Mouse (Mus musculus) embryonic facial prominence, embryonic 14.5 days (tissue): ENCODE data around the gene Apoc4. TPM values are rescaled to one million over a fixed set of nuclear protein-coding genes. Genes with fewer than 3 reads are reported as not detected.

ENCODE experiments used
- ATAC-seq: fragments of 200-750 bp; cut with Nextera tagmentation; 2 replicates; pipeline ENCODE4 v1.8.0; 2017; ENCODE audit warnings: low read depth, moderate number of reproducible peaks, moderate TSS enrichment
- DNase-seq: peaks from one replicate; pipeline ENCODE4 v3.0.0-alpha.2; 2015; ENCODE audit warnings: low spot score
- H3K27ac ChIP-seq: fragments of 300-500 bp; sonication (generic); replicated peaks from 2 replicates; pipeline ENCODE4 v1.5.1; 2014; ENCODE audit warnings: low read depth, mild to moderate bottlenecking, low read length, moderate library complexity
- H3K27me3 ChIP-seq: fragments of 300-500 bp; sonication (generic); replicated peaks from 2 replicates; pipeline ENCODE4 v1.6.1; 2014; ENCODE audit warnings: low read length; ENCODE audit not compliant: control insufficient read depth, insufficient read depth
- H3K36me3 ChIP-seq: fragments of 300-500 bp; sonication (generic); 2 replicates; pipeline ENCODE4 v1.6.1; 2014; ENCODE audit warnings: low read length, mixed read lengths; ENCODE audit not compliant: control insufficient read depth, insufficient read depth
- H3K4me1 ChIP-seq: fragments of 300-500 bp; sonication (generic); 2 replicates; pipeline ENCODE4 v1.6.1; 2014; ENCODE audit warnings: antibody characterized with exemption, low read length; ENCODE audit not compliant: control insufficient read depth, insufficient read depth
- H3K4me2 ChIP-seq: fragments of 300-500 bp; sonication (generic); 2 replicates; pipeline ENCODE4 v1.6.1; 2014; ENCODE audit warnings: low read depth, mild to moderate bottlenecking, low read length, moderate library complexity, mixed read lengths
- H3K4me3 ChIP-seq: fragments of 300-500 bp; sonication (generic); 2 replicates; pipeline ENCODE4 v1.5.1; 2014; ENCODE audit warnings: low read depth, mild to moderate bottlenecking, low read length
- H3K9ac ChIP-seq: fragments of 300-500 bp; sonication (generic); 2 replicates; pipeline ENCODE4 v1.6.1; 2014; ENCODE audit warnings: low read depth, mild to moderate bottlenecking, low read length, moderate library complexity, mixed read lengths
- H3K9me3 ChIP-seq: fragments of 300-500 bp; sonication (generic); 2 replicates; pipeline ENCODE4 v1.6.1; 2016; ENCODE audit warnings: low read length; ENCODE audit not compliant: control insufficient read depth
- WGBS: fragments of 180-500 bp; shearing (Covaris S2); extraction: QIAGEN DNeasy Blood & Tissue Kit; methylation state at CpG from one replicate; pipeline ENCODE4 v1.1.7; 2014; 5-methylcytosine and 5-hydroxymethylcytosine counted together
- polyA plus RNA-seq: library from polyadenylated mRNA; unstranded; fragments of >200 nt; fragmentation: Nextera tagmentation; extraction: Ambion mirVana; gene quantifications from 2 replicates; pipeline ENCODE4 v1.2.1, GENCODE M21; 2014

The Apoc4 gene
- polyA plus RNA-seq, 1 experiment from 2014 or later: not detected

DNA sequence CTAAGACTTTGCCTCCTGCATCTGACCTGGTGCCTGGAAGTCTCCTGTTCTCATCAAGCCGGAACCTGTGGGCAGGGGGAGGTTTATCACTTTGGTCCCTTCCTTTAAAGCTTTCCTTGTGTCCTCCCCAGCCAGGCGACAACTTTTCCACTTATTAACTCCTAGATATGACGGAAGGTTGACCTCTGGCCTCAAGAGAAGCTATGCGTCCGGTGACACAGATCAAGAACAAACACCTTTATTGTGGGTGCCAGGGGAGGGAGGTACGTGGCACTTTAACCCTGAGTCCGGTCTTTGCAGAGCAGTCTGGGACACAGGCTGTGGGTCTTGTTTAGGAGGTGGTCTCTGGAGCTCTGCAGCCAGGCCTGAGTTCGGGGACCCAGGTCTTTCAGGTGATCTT is 3.4 kb downstream of the Apoc4 start, which contains the start of gene Apoc2:
TSS of gene Apoc2 (minus strand) at position 70 of the 400 bp plus-strand sequence.
- no peak within 1 kb of the TSS for H3K9ac ChIP-seq
- WGBS: 69% methylated on average over 8 of the region's 8 CpGs

GRCm38 (mm10) chr7:19676662-19677061 is 4.6 kb downstream of the Apoc4 start:
- Histone ChIP-seq H3K4me2 (no peak overlapping the region), H3K27ac (no peak overlapping the region), H3K27me3 (no peaks in the 10 kb centered on the region), H3K4me3 (no peak overlapping the region), H3K9me3 (no peaks in the 10 kb centered on the region), H3K36me3 (no peaks in the 10 kb centered on the region), H3K4me1 (no peaks in the 10 kb centered on the region), H3K9ac (no peak overlapping the region)
- ATAC-seq (no peak), DNase-seq (no peak)
- WGBS: 85% methylated on average over 1 of the region's 1 CpGs

More for the DNA sequence above, 3.4 kb downstream of the Apoc4 start, which contains the start of gene Apoc2:
- H3K4me1 ChIP-seq: no peaks in the 10 kb centered on the region
- ATAC-seq (no peak), DNase-seq (no peak)
- H3K27ac ChIP-seq: no peak within 1 kb of the TSS
- no peak within 1 kb of the TSS for H3K4me3 ChIP-seq
- H3K27me3 ChIP-seq: no peaks in the 10 kb centered on the region
- H3K4me2 ChIP-seq: no peak within 1 kb of the TSS
- no peaks in the 10 kb centered on the region for H3K36me3 ChIP-seq
- H3K9me3 ChIP-seq: no peaks in the 10 kb centered on the region

GRCm38 (mm10) chr7:19675824-19676223 is 5.5 kb downstream of the Apoc4 start:
- Histone ChIP-seq H3K4me2 (no peak overlapping the region), H3K36me3 (no peaks in the 10 kb centered on the region), H3K27ac (no peak overlapping the region), H3K9ac (no peak overlapping the region), H3K4me3 (no peak overlapping the region), H3K27me3 (no peaks in the 10 kb centered on the region), H3K9me3 (no peaks in the 10 kb centered on the region), H3K4me1 (no peaks in the 10 kb centered on the region)
- 76% methylated on average over 10 of the region's 10 CpGs for WGBS
- DNase-seq (no peak), ATAC-seq (no peak)

- no peak overlapping the region for H3K4me3 ChIP-seq
- H3K27ac ChIP-seq: no peak overlapping the region
- ATAC-seq: no peak
- no peaks in the 10 kb centered on the region for H3K4me1 ChIP-seq
- H3K9me3 ChIP-seq: no peaks in the 10 kb centered on the region
- no peak overlapping the region for H3K4me2 ChIP-seq
- no peaks in the 10 kb centered on the region for H3K36me3 ChIP-seq
- DNase-seq: no peak
- H3K9ac ChIP-seq: no peak overlapping the region
- 60% methylated on average over 14 of the region's 14 CpGs for WGBS
- no peaks in the 10 kb centered on the region for H3K27me3 ChIP-seq
Measured at GRCm38 (mm10) chr7:19673083-19673699, 8.1 kb downstream of the Apoc4 start.

DNA sequence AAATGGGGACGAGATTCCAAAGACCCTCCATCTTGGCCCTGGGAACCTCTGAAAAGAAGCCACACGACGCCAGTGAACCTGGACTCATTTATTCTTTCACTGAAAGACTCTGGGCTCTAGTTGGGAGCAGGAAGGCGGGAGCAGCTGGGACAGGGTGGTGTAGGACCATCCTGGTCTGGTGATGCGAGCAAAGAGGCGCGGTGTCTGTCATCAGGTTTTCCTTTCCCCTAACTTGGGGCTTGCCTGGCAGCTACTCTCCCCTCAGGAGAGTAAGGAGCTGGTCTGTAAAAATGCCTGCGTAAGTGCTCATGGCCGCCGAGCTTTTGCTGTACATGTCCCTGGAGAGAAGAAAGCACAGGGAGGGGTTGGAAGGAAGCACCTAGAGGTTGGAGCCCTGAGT is 9.8 kb downstream of the Apoc4 start:
- no peaks in the 10 kb centered on the region for H3K27me3 ChIP-seq
- no peak for ATAC-seq
- H3K36me3 ChIP-seq: no peaks in the 10 kb centered on the region
- WGBS: 66% methylated on average over 10 of the region's 10 CpGs
- H3K9me3 ChIP-seq: no peaks in the 10 kb centered on the region
- no peak overlapping the region for H3K4me2 ChIP-seq
- no peak overlapping the region for H3K9ac ChIP-seq
- no peak overlapping the region for H3K4me3 ChIP-seq
- no peak overlapping the region for H3K27ac ChIP-seq
- DNase-seq: no peak
- no peaks in the 10 kb centered on the region for H3K4me1 ChIP-seq

- H3K9ac ChIP-seq: peak overlapping the region; percentile 28
Measured at GRCm38 (mm10) chr7:19668947-19669721, 12.1 kb downstream of the Apoc4 start.

DNA sequence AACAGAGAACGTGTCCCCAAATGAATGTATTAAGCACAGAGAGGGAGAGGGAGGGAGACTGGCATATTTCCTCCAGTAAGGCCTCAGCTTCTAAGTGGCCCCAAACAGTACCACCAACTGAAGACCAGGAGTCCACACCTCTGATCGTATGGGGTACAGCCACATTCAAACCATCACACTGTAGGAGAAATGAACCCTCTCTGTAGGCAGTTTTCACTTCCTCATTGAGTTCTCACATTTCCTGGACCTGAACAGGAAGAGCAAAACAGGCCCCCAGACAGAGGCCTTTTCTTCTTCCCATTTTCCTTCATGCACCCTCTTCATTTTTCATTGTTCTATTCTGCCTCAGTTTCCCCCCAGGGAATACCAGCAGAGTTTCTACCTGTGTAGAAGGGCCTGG is 13.8 kb downstream of the Apoc4 start:
- Histone ChIP-seq H3K9me3 (no peaks in the 10 kb centered on the region), H3K36me3 (0 out of 2 replicates have a peak, but pooled peaks cover 4% of the 10 kb centered on the region), H3K4me3 (no peak overlapping the region), H3K4me2 (no peak overlapping the region), H3K9ac (no peak overlapping the region), H3K27me3 (no peaks in the 10 kb centered on the region), H3K4me1 (peaks cover 13% of the 10 kb centered on the region), H3K27ac (no peak overlapping the region)
- DNase-seq (no peak), ATAC-seq (no peak)
- 78% methylated on average over 2 of the region's 2 CpGs for whole genome bisulfite sequencing

More at GRCm38 (mm10) chr7:19668947-19669721, 12.1 kb downstream of the Apoc4 start:
- Histone ChIP-seq H3K27me3 (no peaks in the 10 kb centered on the region), H3K36me3 (no peaks in the 10 kb centered on the region), H3K4me3 (no peak overlapping the region), H3K9me3 (no peaks in the 10 kb centered on the region), H3K27ac (peak overlapping the region; percentile 68), H3K4me2 (peak overlapping the region; percentile 39), H3K4me1 (peaks cover 4% of the 10 kb centered on the region; the same call in 1 of the 2 replicates)
- peak; percentile 81 for ATAC-seq
- DNase-seq: peak; percentile 97
- 2% methylated on average over 10 of the region's 10 CpGs for WGBS

- Histone ChIP-seq H3K36me3 (peaks cover 9% of the 10 kb centered on the region; the same call in 1 of the 2 replicates), H3K9me3 (no peaks in the 10 kb centered on the region), H3K4me3 (no peak overlapping the region), H3K9ac (no peak overlapping the region), H3K27me3 (no peaks in the 10 kb centered on the region), H3K4me1 (peaks cover 13% of the 10 kb centered on the region), H3K4me2 (no peak overlapping the region), H3K27ac (no peak overlapping the region)
- 61% methylated on average over 3 of the region's 3 CpGs for WGBS
- ATAC-seq (no peak), DNase-seq (no peak)
Measured at GRCm38 (mm10) chr7:19666750-19667149, 14.5 kb downstream of the Apoc4 start.
